Mouse (Mus musculus) frontal cortex, postnatal 14 days (tissue): ENCODE measurements around the gene Zbtb22.

Experiments used
- DNase-seq, 2 experiments: peaks; one replicate each; pipeline ENCODE4 v3.0.0; 2022; ENCODE audit warnings: low spot score in 2 of 2

Zbtb22 gene

DNA sequence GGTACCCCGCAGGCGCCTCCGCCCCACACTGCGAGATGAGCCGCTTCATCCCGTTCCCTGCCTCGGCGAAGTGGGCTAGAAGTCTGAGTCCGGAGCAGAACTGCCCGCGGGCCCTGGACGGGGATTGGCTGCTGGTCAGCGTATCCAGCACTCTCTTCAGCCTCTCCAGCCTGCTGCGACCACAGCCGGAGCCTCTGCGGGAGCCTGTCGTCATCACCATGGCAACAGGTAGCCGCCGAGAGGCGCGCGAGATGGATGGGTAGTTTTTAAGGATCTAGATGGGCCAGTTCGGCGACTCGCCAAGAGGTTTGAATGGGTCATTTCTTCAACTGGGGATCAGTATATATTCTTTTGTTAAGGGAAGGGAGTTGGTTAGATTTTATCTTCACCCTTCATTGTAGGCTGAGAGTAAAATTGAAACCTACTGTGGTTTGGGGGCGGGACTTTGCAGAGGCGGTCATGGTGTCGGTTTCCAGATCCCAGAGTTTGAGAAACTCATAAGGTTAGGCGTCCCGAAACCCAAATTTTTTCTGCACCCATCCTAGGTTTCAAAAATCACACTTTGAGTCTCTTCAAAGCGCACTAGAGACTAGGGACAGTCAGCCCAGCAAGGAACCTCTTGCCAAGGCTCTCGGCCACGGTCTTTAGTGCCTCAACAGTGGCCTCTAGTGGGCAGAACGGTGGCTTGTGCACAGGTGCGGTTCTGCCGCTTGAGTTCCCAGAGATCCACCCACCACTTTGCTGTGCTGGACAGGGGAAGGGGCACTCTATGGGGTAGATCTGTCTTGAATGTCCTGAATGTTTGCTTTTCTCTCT is 4.8 kb downstream of the Zbtb22 start:
- peak; percentile 48 to 70 for DNase-seq

DNA sequence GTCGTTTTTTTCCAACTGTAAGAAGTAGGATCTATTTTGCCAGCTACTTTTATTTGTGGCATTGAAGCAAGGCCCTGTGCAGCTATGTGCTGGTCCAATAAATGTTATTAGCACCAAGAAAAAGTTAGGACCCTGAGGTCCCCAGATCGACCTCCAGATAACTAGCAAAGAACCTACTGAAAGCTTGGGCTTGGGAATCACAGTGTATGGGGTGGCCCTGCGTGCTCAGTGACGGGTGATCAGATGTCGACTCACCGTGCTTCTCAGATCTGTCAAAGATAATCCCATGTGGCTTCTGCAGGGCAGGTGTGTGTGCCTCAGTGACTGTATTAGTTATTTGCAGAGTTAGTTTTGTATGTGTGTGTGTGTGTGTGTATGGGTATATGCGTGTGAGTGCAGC is 5.7 kb downstream of the Zbtb22 start:
- peak in 1 of 2 experiments; percentile 3 for DNase-seq

DNA sequence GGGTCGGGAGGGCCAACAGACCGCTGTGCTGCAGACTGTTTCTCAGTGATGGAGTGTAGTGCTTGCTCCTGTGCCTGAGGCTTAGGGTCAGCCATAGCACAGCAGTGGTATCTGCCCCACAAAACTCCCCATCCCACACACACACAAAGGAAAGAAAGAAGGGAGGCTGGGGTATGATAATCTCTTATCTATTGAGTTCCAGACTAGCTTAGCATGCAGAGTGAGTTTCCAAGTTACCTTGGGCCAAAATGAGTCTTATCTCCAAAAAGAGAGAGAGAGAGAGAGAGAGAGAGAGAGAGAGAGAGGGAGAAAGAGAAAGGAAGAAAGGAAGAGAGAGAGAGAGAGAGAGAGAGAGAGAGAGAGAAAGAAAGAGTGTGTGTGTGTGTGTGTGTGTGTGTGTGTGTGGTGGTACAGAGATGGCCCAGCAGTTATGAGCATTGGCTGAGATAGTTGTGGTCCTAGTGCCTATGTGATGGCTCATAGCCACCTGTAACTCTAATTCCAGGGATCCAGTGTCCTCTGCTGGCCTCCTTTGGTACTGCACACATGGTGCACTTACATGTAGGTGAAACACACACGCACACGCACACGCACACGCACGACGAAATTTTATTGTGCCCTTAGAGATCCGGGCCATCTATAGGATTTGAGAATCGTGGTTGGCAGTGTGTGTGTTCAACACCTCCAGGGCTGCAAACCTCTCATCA is 9.0 kb downstream of the Zbtb22 start:
- DNase-seq = no peak

GRCm38 (mm10) chr17:33925406-33926116 is 9.9 kb downstream of the Zbtb22 start:
- DNase-seq = no peak

DNA sequence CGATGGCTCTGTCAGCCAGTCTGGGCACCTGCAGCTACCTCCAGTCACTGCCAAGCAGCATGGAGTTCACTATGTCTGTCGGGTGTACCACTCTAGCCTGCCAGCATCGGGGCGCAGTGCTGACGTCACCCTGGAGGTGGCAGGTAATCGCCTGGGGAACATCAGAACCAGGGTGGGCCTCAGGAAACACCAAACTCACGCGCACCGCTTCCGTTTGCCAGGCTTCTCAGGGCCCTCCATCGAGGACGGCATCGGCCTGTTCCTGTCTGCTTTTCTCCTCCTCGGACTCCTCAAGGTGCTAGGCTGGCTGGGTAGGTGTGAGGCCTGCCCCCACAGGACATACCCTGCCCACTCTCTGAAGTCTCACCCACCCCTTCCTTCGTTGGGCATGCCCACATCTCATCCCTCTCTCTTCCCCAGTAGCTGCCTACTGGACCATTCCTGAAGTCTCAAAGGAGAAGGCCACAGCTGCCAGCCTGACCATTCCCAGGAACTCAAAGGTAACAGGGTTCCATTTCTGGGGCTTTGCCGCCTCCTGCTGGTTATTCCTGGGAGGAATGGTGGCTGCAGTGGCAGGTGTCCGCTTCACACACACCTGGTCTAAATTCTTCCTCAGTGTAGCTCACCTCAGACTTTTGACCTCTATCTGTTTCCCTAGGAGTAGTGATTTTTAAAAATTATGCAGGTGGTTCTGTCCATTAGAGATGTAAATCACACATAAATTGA is 10.7 kb downstream of the Zbtb22 start:
- DNase-seq = no peak

DNA sequence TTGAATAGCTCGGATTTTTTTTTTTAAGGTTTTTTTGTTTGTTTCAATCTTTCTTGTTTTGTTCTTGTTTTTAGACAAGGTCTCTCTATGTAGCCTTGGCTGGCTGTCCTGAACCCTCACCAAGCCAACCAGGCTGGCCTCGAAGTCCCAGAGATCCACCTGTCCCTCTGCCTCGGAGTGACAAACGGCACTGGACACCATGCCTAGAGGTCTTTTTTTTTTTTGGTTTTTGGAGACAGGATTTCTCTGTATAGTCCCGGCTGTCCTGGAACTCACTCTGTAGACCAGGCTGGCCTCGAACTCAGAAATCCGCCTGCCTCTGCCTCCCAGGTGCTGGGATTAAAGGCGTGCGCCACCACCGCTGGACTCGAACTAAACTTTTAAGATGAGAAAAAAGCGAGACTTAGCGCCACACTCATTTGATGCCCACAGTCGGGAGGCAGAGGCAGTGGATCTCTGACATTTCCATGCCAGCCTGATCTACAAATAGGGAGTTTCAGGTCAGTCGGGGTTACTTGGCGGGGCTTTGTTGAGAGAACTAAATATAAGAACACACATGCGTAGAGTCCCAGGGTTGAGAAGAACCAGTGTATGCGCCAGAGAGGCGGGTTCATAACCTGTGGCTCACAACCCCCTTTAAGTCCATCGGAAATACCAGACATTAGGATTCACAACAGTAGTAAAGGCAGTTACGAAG is 12.7 kb downstream of the Zbtb22 start:
- DNase-seq = no peak

DNA sequence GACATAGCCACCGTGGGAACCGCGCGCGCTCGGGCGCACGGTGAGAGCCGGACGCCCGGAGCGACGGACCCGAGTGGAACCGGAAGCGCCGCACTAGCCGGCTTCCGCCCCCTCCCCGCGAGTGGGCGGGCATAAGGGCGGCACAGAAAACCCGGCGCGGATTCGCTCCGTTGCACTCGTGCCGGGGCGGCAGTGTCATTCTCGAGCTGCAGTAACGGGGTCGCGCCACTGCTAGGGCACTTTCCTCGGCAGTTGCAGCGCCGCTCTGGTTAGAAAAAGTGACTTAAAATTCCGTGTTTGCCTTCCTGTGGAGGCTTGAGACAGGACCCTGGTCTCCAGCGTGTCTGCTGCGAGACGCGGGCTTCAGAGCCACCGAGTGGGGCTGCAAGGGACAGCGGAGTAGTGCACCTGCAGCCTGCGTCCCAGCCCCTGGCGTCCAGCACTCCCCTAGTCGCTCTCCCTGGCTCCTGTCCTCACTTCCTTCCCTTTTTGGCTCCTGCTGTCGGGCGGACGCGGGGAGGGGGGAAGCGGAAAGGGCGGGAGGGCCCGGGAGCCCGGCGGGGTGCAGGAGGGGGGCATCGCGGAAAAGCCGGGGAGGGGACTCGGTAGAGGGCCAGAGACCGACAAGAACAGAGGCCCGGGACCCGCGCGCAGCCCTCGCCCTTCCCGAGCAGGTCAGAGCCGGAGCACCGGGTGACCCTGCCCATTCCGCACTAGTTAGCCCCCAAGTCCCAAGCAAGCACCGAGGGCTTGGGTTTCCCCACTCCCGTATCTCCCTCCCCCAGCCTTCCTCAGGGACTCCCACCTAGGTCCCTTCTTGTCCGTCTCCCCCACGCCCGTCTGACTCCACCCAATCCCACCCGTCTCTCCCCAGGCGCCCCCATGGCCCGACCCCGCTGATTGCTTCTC is 13.9 kb downstream of the Zbtb22 start, which contains the start of gene Rgl2:
TSS of gene Rgl2 (plus strand) at position 173 of the 909 bp plus-strand sequence.
- DNase-seq = peak; percentile 86 to 92

- DNase-seq = peak in 1 of 2 experiments; percentile 55
Observed at GRCm38 (mm10) chr17:33930280-33931158, 14.8 kb downstream of the Zbtb22 start.

DNA sequence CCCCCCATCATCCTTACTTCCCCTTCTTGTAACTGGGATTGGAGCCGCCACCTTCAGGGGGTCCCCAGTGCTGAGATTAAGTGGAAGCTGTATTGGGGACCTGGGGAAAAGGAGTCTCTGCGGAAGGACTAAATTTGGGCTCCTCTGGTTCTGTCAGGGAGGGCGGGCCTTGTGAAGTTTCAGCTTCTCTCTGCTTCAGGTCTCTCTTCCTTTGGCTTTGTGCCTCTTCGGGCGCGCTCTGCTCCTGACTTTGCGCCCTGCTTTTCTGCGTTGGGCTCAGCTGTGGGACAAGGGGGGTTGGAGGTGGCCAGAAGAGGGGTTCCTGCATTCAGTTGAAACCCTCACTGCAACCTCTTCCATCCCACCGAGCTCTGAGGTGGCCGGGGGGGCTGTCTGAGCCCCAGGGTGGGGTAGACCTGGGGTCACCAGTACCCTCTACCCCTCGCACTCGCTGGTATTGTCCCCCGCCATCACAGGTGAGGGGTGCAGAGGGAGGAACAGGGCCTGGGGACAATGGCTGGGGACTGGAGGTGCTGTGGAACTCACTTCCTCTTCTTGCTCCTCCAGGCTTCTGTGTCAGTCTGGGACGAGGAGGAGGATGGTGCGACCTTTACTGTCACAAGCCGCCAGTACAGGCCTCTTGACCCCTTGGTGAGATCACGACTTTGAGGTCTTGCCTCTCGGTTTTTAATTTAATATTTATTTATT is 15.6 kb downstream of the Zbtb22 start:
- no peak for DNase-seq

DNA sequence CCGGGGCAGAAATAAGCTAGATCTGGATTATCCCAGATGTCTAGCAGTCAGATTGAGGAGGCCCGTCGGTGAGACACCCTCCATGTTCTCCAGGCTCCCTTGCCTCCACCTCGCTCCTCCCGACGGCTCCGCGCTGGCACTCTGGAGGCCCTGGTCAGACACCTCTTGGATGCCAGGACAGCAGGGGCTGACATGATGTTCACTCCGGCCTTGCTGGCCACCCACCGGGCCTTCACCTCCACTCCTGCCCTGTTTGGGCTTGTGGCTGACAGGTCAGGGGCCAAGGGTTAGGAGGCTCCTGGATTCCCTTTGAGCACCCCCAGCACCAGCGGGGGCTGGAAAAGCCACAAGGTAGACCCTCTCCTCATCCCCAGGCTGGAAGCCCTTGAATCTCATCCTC is 16.2 kb downstream of the Zbtb22 start:
- DNase-seq = no peak

- DNase-seq = no peak
Observed at GRCm38 (mm10) chr17:33932448-33932847, 16.7 kb downstream of the Zbtb22 start.

- no peak for DNase-seq
Observed at GRCm38 (mm10) chr17:33932970-33933369, 17.3 kb downstream of the Zbtb22 start.

GRCm38 (mm10) chr17:33935422-33936055 is 19.8 kb downstream of the Zbtb22 start:
- DNase-seq = no peak

DNA sequence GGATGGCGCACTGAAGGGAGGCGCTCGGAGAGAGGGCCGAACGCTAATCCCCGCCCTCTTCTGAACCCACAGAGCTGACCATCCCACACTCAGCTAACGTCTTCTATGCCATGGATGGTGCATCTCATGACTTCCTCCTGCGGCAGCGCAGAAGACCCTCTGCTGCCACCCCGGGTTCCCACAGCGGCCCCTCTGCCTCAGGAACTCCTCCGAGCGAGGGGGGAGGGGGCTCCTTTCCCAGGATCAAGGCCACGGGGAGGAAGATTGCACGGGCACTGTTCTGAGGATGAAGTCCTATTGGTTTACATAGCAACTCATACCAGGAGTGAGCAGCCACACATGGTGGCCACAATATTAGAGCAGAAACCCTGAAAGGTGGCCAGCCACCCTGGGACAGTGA is 21.3 kb downstream of the Zbtb22 start:
- DNase-seq = no peak

GRCm38 (mm10) chr17:33938783-33939182 is 23.1 kb downstream of the Zbtb22 start:
- DNase-seq = no peak

- DNase-seq = peak; percentile 72 to 76
Observed at GRCm38 (mm10) chr17:33940206-33940805, 24.6 kb downstream of the Zbtb22 start, which contains the start of the genes Pfdn6 and Wdr46. Pfdn6 (minus strand) TSS chr17:33940343. Wdr46 (plus strand) TSS chr17:33940660.

DNA sequence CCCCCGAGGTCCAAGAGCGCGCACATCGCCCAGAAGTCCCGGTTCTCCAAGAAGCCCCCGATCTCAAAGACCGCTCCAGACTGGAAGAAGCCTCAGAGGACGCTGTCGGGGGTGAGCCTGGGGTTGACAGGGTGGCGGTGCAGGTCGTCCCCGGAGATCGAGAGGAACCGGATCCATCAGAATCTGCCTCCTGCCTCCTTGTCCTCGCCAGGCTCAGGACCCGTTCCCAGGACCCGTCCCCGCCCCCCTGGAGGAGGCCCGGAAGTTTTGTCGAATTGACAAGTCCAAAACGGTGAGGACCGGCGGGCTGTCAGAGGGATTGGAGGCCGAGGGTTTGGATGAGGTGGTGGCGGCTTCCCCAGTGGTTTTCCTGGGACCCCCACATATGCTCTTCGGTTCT is 25.3 kb downstream of the Zbtb22 start:
- DNase-seq = no peak
